Mouse (Mus musculus): ENCODE results near the gene Gpr4.
A peak's percentile ranks its signal among the peaks of the same experiment; 100 is the strongest.

The Gpr4 gene

DNA sequence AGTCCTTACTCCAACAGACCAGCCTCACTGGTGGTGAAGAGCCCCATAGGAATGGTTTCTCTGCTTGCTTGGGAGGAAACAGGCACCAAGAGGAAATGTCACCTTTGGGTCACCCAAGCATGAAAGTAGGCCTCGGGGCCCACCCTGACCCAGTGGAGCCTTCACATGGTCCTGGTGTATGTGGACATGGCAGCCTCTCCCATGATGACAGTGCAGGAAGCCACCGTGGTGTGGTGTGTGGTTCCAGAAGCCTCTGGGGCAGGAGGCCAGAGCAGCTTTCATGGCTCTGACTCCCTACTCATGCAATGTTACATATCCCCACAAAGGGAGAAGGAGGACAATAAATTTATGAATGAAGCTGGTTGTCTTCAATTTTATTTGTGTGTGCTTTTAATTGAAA, 35.2 kb downstream of the Gpr4 start:
- H3K27me3 ChIP-seq (ENCODE audit: control insufficient read depth, insufficient read depth, low read length, poor library complexity, severe bottlenecking), result no peaks in the 10 kb centered on the region
- peak; percentile 31 for DNase-seq (ENCODE audit: low read depth, low spot score)
- no peaks in the 10 kb centered on the region; the same call in 1 of the 2 replicates for H3K36me3 ChIP-seq (ENCODE audit: control insufficient read depth, insufficient read depth, low read length, poor library complexity, severe bottlenecking)

DNA sequence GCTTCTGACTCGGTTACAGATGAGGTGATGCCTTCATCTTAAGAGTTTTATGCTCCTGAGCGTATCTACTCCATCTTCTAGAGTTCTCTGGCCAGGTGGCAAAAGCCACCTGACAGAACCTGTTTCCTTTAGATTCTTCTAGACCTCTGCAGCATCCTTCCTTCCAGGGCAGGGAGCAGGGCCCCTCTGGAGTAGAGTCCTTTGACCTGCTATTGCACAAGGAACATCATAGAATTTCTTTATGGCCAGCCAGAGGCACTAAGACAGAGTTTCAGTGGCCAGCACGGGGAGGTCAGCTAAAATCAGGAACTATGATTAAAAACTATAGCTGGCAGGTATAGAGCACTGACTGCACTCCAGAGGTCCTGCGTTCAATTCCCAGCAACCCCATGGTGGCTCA, 39.7 kb downstream of the Gpr4 start:
- DNase-seq (ENCODE audit: low read depth, low spot score), result no peak
- Histone ChIP-seq H3K36me3 (ENCODE audit: control insufficient read depth, insufficient read depth, low read length, poor library complexity, severe bottlenecking) (peaks cover 5% of the 10 kb centered on the region), H3K27me3 (ENCODE audit: control insufficient read depth, insufficient read depth, low read length, poor library complexity, severe bottlenecking) (no peaks in the 10 kb centered on the region)

GRCm38 (mm10) chr7:19253437-19253836, 41.1 kb downstream of the Gpr4 start:
- DNase-seq (ENCODE audit: low read depth, low spot score), result no peak
- Histone ChIP-seq H3K27me3 (ENCODE audit: control insufficient read depth, insufficient read depth, low read length, poor library complexity, severe bottlenecking) (no peaks in the 10 kb centered on the region), H3K36me3 (ENCODE audit: control insufficient read depth, insufficient read depth, low read length, poor library complexity, severe bottlenecking) (peaks cover 13% of the 10 kb centered on the region)

GRCm38 (mm10) chr7:19255395-19255794, 43.1 kb downstream of the Gpr4 start:
- DNase-seq (ENCODE audit: low read depth, low spot score), result no peak
- Histone ChIP-seq H3K36me3 (ENCODE audit: control insufficient read depth, insufficient read depth, low read length, poor library complexity, severe bottlenecking) (peaks cover 14% of the 10 kb centered on the region), H3K27me3 (ENCODE audit: control insufficient read depth, insufficient read depth, low read length, poor library complexity, severe bottlenecking) (no peaks in the 10 kb centered on the region)

GRCm38 (mm10) chr7:19256567-19256966, 44.2 kb downstream of the Gpr4 start:
- Histone ChIP-seq H3K36me3 (ENCODE audit: control insufficient read depth, insufficient read depth, low read length, poor library complexity, severe bottlenecking) (peaks cover 22% of the 10 kb centered on the region), H3K27me3 (ENCODE audit: control insufficient read depth, insufficient read depth, low read length, poor library complexity, severe bottlenecking) (no peaks in the 10 kb centered on the region)
- DNase-seq (ENCODE audit: low read depth, low spot score), result peak; percentile 35

DNA sequence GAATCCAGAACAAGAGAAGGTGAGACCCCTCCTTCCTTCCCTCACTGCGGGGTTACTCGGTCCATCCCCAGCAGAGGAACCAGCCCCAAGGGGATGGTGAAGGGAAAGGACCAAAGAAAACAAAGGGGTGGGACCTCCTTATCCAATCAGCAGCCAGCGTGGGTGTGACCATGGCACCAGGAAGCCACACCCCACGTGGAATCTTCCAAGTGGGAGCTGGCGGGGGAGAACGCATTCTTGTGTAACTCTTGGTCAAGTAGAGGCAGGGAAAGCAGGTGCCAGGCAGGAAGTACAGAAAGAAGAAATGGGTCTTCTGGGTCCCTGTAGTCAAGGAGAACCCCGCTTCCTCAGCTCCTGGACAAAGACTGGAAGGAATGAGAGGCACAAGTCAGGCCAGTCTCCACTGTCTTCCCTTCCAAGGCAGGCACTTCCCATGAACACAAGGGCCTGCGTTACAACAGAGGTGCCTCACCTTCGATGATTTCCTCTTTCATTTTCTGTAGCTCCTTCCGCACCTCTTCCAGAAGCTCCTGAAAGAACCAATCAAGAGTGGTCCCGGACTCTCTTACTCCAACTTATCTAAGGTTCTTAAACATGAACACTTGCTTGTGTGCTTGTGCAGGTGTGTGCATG, 45.2 kb downstream of the Gpr4 start:
- peaks cover 22% of the 10 kb centered on the region for H3K36me3 ChIP-seq (ENCODE audit: control insufficient read depth, insufficient read depth, low read length, poor library complexity, severe bottlenecking)
- peak; percentile 19 for DNase-seq (ENCODE audit: low read depth, low spot score)
- no peaks in the 10 kb centered on the region for H3K27me3 ChIP-seq (ENCODE audit: control insufficient read depth, insufficient read depth, low read length, poor library complexity, severe bottlenecking)

- peaks cover 25% of the 10 kb centered on the region for H3K36me3 ChIP-seq (ENCODE audit: control insufficient read depth, insufficient read depth, low read length, poor library complexity, severe bottlenecking)
- no peak for DNase-seq (ENCODE audit: low read depth, low spot score)
- no peaks in the 10 kb centered on the region for H3K27me3 ChIP-seq (ENCODE audit: control insufficient read depth, insufficient read depth, low read length, poor library complexity, severe bottlenecking)
Observed at GRCm38 (mm10) chr7:19258336-19258735, 46.0 kb downstream of the Gpr4 start.

GRCm38 (mm10) chr7:19265147-19265546, 52.8 kb downstream of the Gpr4 start:
- H3K36me3 ChIP-seq (ENCODE audit: control insufficient read depth, insufficient read depth, low read length, poor library complexity, severe bottlenecking), result peaks cover 20% of the 10 kb centered on the region
- H3K27me3 ChIP-seq (ENCODE audit: control insufficient read depth, insufficient read depth, low read length, poor library complexity, severe bottlenecking), result no peaks in the 10 kb centered on the region
- DNase-seq (ENCODE audit: low read depth, low spot score), result no peak

DNA sequence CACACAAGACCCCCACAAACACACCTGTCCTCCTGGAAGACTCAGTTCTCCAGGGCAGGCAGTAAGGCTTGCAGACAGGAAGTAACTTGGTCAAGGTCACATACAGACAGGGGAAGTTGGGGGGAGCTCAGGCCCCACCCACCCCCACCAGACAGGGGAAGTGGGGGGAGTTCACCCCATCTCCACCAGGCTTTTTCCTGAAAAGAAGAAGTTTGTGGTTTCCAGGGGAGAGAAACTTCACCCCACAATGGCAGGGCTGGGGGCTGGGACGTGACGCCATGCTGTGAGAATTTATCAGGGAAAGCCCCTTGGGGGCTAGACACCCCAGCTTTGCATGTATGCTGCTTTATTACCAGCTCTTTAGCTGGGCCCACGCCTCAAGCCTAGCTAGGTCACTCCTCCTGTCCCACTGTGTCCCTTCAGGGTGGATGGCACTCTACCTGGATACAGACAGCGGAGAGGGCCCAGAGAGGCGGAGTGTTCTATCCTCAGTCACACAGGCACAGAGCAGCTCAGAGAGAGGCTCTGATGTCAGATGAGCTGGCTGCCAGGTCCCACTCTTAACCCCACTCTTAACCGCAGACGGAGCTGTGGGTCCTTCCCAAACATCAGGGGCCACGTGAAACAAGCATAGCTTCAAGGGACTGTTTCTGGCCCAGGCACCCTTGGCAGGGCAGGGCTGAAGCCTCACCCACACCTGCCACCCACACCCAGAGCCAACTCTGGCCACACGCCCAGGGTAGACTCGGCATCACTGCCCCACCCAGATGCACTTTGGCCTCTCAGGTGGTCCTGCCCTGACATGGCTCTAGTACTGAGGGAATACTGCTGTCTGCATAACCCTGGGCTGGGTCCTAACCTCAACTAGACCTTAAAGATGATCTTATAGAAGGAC, 53.8 kb downstream of the Gpr4 start:
- DNase-seq (ENCODE audit: low read depth, low spot score), result peak; percentile 90
- H3K36me3 ChIP-seq (ENCODE audit: control insufficient read depth, insufficient read depth, low read length, poor library complexity, severe bottlenecking), result peaks cover 13% of the 10 kb centered on the region
- H3K27me3 ChIP-seq (ENCODE audit: control insufficient read depth, insufficient read depth, low read length, poor library complexity, severe bottlenecking), result no peaks in the 10 kb centered on the region

DNA sequence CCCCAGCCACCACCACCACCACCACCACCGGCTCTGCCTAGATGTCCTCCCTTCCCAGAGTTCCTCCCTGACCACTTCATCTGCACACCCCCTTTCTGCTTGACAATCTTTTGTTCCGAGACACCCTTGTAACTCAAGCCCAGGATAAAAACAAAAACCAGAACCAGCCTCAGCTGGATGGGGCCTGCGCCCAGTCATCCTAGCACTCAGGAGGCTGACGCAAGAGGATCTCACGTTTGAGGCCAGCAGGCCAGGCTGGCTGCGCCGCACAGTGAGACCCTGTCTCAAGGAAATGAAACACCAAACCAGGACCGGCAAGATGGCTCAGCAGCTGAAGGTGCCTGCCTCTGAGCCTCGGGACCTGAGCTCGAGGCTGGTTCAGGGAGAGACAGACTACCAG, 54.7 kb downstream of the Gpr4 start:
- Histone ChIP-seq H3K36me3 (ENCODE audit: control insufficient read depth, insufficient read depth, low read length, poor library complexity, severe bottlenecking) (peaks cover 11% of the 10 kb centered on the region), H3K27me3 (ENCODE audit: control insufficient read depth, insufficient read depth, low read length, poor library complexity, severe bottlenecking) (no peaks in the 10 kb centered on the region)
- no peak for DNase-seq (ENCODE audit: low read depth, low spot score)

DNA sequence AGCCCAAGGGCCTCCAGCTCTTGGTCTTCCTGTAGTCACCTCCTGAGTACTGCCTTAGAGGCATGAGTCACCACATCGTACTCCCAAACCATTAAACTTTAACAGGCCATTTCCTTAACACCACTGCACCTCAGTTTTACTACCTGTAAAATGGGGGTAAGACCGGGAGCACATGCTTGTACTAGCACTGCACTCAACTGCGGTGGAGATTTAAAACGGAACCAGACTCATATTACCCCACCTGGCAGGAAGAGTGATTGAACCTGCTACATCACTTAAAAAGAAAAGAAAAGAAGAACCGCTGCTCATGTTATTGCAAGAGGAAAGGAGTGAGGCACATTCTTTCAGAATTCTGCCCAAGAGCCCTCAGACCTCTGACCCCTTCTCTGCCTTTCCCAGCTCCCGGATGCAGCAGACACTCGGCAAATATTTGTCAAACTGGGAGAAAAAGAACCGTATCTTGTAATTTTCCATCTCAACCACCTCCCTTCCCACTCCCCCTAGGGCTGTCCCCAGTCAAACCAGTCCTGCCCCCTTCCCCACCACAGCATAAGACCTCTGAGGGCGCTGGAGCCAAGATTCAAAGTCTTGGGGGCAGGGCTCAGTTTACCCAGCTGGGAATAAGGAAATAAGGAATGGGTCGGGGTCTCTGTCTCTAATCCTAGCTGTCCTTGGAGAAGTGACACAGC, 56.8 kb downstream of the Gpr4 start:
- peak; percentile 67 for DNase-seq (ENCODE audit: low read depth, low spot score)
- H3K27me3 ChIP-seq (ENCODE audit: control insufficient read depth, insufficient read depth, low read length, poor library complexity, severe bottlenecking), result no peaks in the 10 kb centered on the region
- peaks cover 8% of the 10 kb centered on the region; the same call in 1 of the 2 replicates for H3K36me3 ChIP-seq (ENCODE audit: control insufficient read depth, insufficient read depth, low read length, poor library complexity, severe bottlenecking)

DNA sequence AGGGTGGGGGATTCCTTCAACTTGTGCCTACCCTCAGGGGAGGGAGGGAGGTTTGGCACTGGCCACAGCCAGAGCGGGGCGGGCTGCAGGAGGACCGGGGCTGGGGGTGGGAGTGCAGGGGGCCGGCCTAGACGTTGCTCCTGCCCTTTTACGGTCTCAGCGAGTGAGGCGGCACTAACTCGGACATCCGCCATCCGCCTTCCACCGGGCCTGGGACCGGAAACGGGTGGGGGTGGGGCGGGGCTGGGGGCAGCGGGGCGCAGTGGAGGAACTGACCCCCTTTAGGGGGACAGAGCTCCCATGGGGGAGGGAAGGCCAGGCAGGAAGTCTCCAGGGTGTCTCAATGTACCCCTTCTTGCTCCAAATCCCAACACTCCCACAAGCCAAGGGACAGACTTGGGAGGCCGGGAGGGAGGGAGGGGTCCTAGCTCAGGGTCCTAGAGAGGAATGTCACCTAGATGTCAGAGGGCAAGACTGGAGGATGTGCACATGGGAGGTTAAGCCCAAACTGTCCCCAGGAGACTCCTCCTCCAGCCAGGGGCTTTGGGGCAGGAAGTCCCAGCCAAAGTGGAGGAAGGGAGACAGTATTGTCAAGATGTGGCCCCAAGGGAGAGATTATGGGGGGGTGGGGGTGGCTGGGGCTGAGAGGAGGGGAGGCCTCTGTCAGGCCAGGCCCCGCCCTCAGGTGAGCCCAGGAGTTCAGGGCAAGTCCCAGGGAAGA, 57.5 kb downstream of the Gpr4 start:
- DNase-seq (ENCODE audit: low read depth, low spot score), result peak; percentile 64
- peaks cover 3% of the 10 kb centered on the region; the same call in 1 of the 2 replicates for H3K36me3 ChIP-seq (ENCODE audit: control insufficient read depth, insufficient read depth, low read length, poor library complexity, severe bottlenecking)
- no peaks in the 10 kb centered on the region for H3K27me3 ChIP-seq (ENCODE audit: control insufficient read depth, insufficient read depth, low read length, poor library complexity, severe bottlenecking)

DNA sequence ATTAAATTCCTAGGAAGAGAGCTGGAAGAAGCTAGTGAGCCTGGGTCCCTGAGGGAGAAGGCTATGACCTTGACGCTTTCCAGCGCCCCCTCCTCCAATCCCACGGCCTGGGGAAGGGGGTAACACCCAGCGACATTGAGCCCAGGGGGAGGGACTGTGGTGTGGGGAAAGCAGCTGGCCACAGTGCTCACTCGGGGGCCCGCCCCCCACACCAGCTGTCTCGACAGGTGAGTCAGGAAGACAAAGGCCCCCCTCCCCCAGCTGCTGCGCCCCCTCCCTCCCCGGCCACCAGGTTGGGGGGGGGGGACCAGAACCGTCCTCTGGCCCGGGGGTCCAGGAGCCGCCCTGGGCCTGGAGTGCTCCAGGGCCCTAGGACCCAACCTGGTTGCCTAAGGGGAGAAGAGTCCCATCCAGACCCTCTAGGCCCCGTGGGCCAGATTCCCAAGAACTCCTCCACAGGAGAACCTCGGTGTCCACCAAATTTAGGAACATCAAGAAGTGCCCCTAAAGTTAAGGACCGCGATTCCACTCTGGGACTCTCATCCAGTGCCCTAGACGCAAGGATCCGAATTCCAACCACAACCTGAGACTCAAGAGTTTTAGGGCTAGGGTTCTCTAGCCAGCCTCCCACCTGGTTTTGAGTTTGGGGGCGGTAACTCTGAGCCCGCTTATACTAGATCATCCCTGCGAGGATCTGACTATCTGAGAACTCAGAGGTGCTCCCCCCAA, 58.3 kb downstream of the Gpr4 start:
- Histone ChIP-seq H3K27me3 (ENCODE audit: control insufficient read depth, insufficient read depth, low read length, poor library complexity, severe bottlenecking) (no peaks in the 10 kb centered on the region), H3K36me3 (ENCODE audit: control insufficient read depth, insufficient read depth, low read length, poor library complexity, severe bottlenecking) (0 out of 2 replicates have a peak, but pooled peaks cover 3% of the 10 kb centered on the region)
- DNase-seq (ENCODE audit: low read depth, low spot score), result peak; percentile 42
